Mouse (Mus musculus): ENCODE data around the gene Fbxl5. TPM values are rescaled to one million over a fixed set of nuclear protein-coding genes. Genes with fewer than 3 reads are reported as not detected.
A peak's percentile ranks its signal among the peaks of the same experiment; 100 is the strongest.

The Fbxl5 gene
- polyA plus RNA-seq (2014; fragmentation: Nextera tagmentation; extraction: Ambion mirVana) = 93.8 and 96.6 TPM in 2 replicates

DNA sequence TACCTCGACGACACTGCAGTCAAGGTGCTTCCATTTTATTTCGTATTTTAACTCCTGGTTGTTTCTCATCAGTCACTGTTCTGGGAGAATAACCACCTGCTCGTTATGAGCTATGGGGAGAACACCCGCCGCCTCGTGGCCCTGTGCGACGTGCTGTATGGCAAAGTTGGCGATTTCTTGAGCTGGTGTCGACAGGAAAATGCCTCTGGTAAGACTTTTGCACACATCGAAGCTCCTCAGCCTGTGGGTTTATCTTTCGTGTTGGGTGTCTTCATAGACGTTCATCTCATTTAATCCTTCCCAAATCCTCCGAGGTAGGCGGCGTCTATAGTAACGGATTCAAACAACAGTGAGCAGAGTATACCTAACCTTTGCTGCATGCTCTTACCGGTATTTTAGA lies at the start of gene Fbxl5:
Gene Fbxl5, minus strand, starts transcription at position 101 of the 400 bp plus-strand sequence.
- no peak within 1 kb of the TSS for H3K27ac ChIP-seq (ENCODE audit: low read depth, low read length)
- no peak within 1 kb of the TSS for H3K4me2 ChIP-seq (ENCODE audit: low read depth, low read length)
- no peak within 1 kb of the TSS for H3K9ac ChIP-seq (replicated peaks; ENCODE audit: low read depth, low read length)
- no peaks in the 10 kb centered on the region for H3K9me3 ChIP-seq (ENCODE audit: control insufficient read depth, low read length)
- H3K4me1 ChIP-seq (ENCODE audit: control insufficient read depth, insufficient read depth, low read length) = no peaks in the 10 kb centered on the region
- H3K36me3 ChIP-seq (ENCODE audit: control insufficient read depth, insufficient read depth, low read length) = no peaks in the 10 kb centered on the region
- no peak for ATAC-seq (ENCODE audit: low read depth)
- H3K4me3 ChIP-seq (ENCODE audit: low read depth, low read length) = no peak within 1 kb of the TSS
- WGBS = 83% methylated on average over 19 of the region's 19 CpGs
- H3K27me3 ChIP-seq (ENCODE audit: control insufficient read depth, insufficient read depth, low read length) = no peaks in the 10 kb centered on the region

DNA sequence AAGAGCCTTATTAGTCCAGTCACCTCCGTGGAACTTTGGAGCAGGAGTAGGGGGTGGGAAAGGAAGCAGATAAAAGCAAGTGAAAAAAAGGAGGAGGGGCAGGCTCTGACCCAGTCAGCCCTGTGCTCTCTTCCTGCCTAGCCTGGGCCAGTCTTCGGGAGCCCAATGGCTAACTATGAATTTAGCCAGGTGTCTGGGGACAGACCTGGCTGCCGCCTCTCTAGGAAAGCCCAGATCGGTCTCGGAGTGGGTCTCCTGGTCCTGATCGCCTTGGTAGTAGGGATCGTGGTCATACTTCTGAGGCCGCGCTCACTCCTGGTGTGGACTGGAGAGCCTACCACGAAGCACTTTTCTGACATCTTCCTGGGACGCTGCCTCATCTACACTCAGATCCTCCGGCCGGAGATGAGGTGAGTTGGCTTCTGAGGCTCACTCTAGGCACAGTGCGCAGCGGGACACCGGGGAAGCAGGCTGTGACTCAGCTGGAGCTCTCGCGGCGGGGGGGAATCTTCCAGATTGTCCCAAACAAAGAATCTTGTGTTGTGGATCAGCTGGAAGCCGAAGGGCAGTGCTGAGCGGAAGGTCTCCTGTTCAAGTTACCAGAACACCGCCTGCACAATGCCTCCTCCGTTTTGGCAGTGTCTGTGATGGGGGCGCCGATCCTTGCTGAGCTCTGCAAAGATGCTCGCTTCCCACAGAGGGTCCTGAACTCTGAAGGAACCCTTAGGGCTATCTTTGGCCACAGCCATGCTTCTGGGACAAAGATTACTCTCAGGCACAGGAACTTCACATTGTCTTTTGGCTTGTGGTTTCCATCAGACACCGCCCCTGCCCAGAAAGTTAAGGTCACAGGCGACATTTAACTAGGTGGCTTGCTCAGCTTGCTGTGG lies 47.5 kb upstream of the Fbxl5 start:
- Histone ChIP-seq H3K27me3 (ENCODE audit: control insufficient read depth, insufficient read depth, low read length) (no peaks in the 10 kb centered on the region), H3K4me1 (ENCODE audit: control insufficient read depth, insufficient read depth, low read length) (peaks cover 6% of the 10 kb centered on the region; the same call in 1 of the 2 replicates), H3K4me3 (ENCODE audit: low read depth, low read length) (peak overlapping the region; percentile 26), H3K9me3 (ENCODE audit: control insufficient read depth, low read length) (no peaks in the 10 kb centered on the region), H3K36me3 (ENCODE audit: control insufficient read depth, insufficient read depth, low read length) (no peaks in the 10 kb centered on the region), H3K4me2 (ENCODE audit: low read depth, low read length) (peak overlapping the region; percentile 55), H3K9ac (replicated peaks; ENCODE audit: low read depth, low read length) (no peak overlapping the region), H3K27ac (ENCODE audit: low read depth, low read length) (no peak overlapping the region)
- peak; percentile 72; the same call in 1 of the 2 replicates for ATAC-seq (ENCODE audit: low read depth)
- 7% methylated on average over 28 of the region's 28 CpGs for WGBS

DNA sequence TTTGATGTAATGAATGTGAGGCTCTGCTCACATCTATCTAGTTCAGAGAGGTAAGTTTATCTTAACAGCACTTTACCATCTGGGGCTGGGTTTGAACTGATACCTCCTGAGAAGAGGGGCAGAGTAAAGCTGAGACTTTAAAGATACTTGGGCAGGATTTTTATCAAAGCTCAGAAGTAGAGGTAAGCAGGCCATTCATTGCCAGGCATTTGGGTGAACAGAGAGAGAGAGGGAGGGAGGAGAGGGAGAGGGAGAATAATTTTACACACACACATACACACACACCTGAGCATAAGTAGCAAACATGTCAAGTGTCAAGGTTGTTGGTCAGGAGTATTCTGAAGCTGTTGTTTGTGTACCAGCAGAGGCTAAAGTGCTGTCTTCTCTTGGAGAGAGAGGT lies 46.8 kb upstream of the Fbxl5 start, which contains the start of gene Cd38:
Gene Cd38, plus strand, starts transcription at position 301 of the 400 bp plus-strand sequence.
- Histone ChIP-seq H3K36me3 (ENCODE audit: control insufficient read depth, insufficient read depth, low read length) (no peaks in the 10 kb centered on the region), H3K4me3 (ENCODE audit: low read depth, low read length) (peak within 1 kb of the TSS; percentile 26), H3K4me2 (ENCODE audit: low read depth, low read length) (peak within 1 kb of the TSS; percentile 55), H3K9ac (replicated peaks; ENCODE audit: low read depth, low read length) (no peak within 1 kb of the TSS), H3K27me3 (ENCODE audit: control insufficient read depth, insufficient read depth, low read length) (no peaks in the 10 kb centered on the region), H3K4me1 (ENCODE audit: control insufficient read depth, insufficient read depth, low read length) (peaks cover 6% of the 10 kb centered on the region; the same call in 1 of the 2 replicates), H3K27ac (ENCODE audit: low read depth, low read length) (no peak within 1 kb of the TSS), H3K9me3 (ENCODE audit: control insufficient read depth, low read length) (no peaks in the 10 kb centered on the region)
- no peak for ATAC-seq (ENCODE audit: low read depth)

DNA sequence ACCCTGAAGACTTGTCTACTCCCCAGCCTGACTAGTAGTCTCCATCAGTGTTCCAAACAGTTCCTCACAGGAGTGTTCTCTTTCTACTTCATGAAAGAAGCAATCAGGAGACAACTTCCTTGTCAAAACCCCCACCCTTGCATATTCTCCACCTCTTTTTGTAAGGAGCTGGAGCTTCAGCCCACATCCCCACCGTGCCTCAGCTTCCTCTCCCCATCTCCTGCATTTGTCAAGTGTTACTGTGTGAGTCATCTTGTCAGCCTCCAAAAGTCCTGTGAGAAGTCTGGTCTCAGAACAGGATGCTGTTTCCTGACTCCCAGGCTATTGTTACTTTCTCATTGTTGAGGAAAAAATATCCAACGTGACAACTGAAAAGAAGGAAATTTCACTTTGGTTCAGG lies 43.9 kb upstream of the Fbxl5 start:
- Histone ChIP-seq H3K9me3 (ENCODE audit: control insufficient read depth, low read length) (no peaks in the 10 kb centered on the region), H3K4me1 (ENCODE audit: control insufficient read depth, insufficient read depth, low read length) (peaks cover 6% of the 10 kb centered on the region; the same call in 1 of the 2 replicates), H3K4me2 (ENCODE audit: low read depth, low read length) (no peak overlapping the region), H3K9ac (replicated peaks; ENCODE audit: low read depth, low read length) (no peak overlapping the region), H3K27me3 (ENCODE audit: control insufficient read depth, insufficient read depth, low read length) (no peaks in the 10 kb centered on the region), H3K4me3 (ENCODE audit: low read depth, low read length) (no peak overlapping the region), H3K27ac (ENCODE audit: low read depth, low read length) (no peak overlapping the region), H3K36me3 (ENCODE audit: control insufficient read depth, insufficient read depth, low read length) (no peaks in the 10 kb centered on the region)
- ATAC-seq (ENCODE audit: low read depth) = no peak
- 93% methylated on average over 2 of the region's 2 CpGs for WGBS

DNA sequence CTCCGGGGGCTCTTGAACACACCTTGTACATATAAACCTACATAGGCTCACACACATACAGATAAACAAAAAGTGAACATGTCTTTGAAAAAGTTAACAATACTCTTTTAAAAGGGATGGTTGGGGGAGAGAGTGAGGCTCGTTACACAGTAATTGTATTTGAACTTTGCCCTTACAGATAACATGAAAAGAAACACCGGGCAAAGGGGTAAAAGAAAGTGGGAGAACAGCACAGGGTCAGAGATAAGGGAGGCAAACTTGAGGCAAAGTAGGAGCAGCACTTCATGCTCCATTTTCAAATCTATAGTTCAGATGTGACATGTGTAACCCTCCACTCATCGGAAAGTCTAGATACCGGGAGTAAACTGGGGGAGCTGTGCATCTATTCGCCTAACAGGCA lies 42.2 kb upstream of the Fbxl5 start:
- Histone ChIP-seq H3K36me3 (ENCODE audit: control insufficient read depth, insufficient read depth, low read length) (no peaks in the 10 kb centered on the region), H3K27ac (ENCODE audit: low read depth, low read length) (no peak overlapping the region), H3K4me1 (ENCODE audit: control insufficient read depth, insufficient read depth, low read length) (no peaks in the 10 kb centered on the region), H3K9me3 (ENCODE audit: control insufficient read depth, low read length) (no peaks in the 10 kb centered on the region), H3K27me3 (ENCODE audit: control insufficient read depth, insufficient read depth, low read length) (no peaks in the 10 kb centered on the region), H3K4me2 (ENCODE audit: low read depth, low read length) (no peak overlapping the region), H3K4me3 (ENCODE audit: low read depth, low read length) (no peak overlapping the region), H3K9ac (replicated peaks; ENCODE audit: low read depth, low read length) (no peak overlapping the region)
- 82% methylated on average over 6 of the region's 6 CpGs for WGBS
- ATAC-seq (ENCODE audit: low read depth) = no peak

DNA sequence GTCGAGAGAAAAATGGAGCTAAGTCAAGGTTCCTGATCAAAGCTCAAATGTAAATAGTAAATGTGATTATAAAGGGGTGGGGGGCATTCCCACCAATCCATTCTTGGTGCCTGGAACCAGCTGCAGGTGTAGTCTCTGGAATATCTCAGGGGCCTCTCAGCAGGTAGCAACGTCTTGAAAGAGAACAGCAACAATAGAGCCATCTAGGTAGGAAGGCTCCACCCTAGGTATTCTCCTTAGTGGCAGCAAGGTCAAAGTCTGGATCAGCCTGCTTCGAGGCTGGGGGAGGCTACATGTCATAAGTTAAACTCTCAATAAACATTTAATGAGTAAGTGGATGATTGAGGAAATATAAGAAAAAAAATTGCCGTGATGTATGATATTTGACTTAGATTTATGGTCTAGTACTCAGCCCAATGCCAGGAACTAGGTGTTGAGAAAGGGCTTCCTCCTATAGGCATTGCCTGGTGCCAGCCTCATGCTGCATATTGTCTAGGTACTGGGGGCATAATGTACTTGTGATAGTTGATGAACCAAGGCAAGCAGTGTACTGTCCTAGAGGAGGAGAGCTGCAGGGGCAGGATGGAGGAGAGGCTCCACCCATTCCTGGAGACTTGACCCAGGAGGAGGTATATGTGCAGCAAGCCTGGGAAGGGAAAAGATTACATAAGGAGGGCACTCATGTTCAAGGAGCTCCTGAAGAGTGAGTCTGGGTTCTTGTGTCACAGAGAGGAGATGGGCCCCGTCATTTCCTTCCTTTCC lies 39.4 kb upstream of the Fbxl5 start:
- Histone ChIP-seq H3K36me3 (ENCODE audit: control insufficient read depth, insufficient read depth, low read length) (no peaks in the 10 kb centered on the region), H3K9me3 (ENCODE audit: control insufficient read depth, low read length) (no peaks in the 10 kb centered on the region), H3K4me2 (ENCODE audit: low read depth, low read length) (no peak overlapping the region), H3K4me1 (ENCODE audit: control insufficient read depth, insufficient read depth, low read length) (no peaks in the 10 kb centered on the region), H3K27ac (ENCODE audit: low read depth, low read length) (no peak overlapping the region), H3K9ac (replicated peaks; ENCODE audit: low read depth, low read length) (no peak overlapping the region), H3K27me3 (ENCODE audit: control insufficient read depth, insufficient read depth, low read length) (no peaks in the 10 kb centered on the region), H3K4me3 (ENCODE audit: low read depth, low read length) (no peak overlapping the region)
- 75% methylated on average over 5 of the region's 5 CpGs for WGBS
- no peak for ATAC-seq (ENCODE audit: low read depth)

DNA sequence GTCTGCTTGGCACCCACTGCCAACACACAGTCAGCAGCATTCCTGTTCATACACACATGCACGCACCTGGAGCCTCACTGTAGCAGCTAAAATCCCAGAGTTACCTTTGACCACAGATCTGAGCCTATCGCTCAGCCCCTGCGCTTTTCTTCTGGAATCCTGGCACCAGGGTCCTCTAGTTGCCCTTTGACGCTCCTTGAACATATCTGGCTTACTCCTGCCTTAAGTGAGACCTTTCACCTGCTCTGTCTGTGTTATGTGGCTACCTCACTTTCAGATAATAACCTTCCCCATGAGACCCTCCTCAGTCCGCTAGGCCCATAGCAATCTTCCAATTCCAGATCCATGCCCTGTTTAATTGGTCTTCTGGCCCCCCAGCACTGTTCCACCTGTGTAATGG lies 38.7 kb upstream of the Fbxl5 start:
- H3K4me1 ChIP-seq (ENCODE audit: control insufficient read depth, insufficient read depth, low read length) = no peaks in the 10 kb centered on the region
- no peak overlapping the region for H3K27ac ChIP-seq (ENCODE audit: low read depth, low read length)
- H3K9ac ChIP-seq (replicated peaks; ENCODE audit: low read depth, low read length) = no peak overlapping the region
- no peaks in the 10 kb centered on the region for H3K27me3 ChIP-seq (ENCODE audit: control insufficient read depth, insufficient read depth, low read length)
- no peaks in the 10 kb centered on the region for H3K36me3 ChIP-seq (ENCODE audit: control insufficient read depth, insufficient read depth, low read length)
- no peaks in the 10 kb centered on the region for H3K9me3 ChIP-seq (ENCODE audit: control insufficient read depth, low read length)
- no peak for ATAC-seq (ENCODE audit: low read depth)
- 95% methylated on average over 5 of the region's 5 CpGs for WGBS
- H3K4me3 ChIP-seq (ENCODE audit: low read depth, low read length) = no peak overlapping the region
- no peak overlapping the region for H3K4me2 ChIP-seq (ENCODE audit: low read depth, low read length)

DNA sequence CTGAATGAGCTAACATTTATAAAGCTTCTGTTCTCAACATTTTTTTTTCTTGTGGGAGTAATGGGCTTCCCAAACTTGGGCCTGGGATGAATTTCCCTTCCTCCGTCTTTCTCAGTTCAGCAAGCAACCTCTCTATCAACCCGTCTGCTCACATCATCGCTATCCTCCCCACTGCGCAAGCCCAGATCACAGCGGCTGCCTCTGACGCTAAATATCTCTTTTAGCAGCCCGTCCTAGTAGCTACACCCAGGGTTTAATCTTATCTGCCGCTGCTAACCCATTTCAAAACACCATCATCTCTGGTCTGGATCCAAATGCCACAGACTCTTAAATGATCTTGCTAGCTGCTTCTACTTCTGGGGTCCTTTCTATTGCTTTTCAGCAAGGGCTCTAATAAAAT lies 38.2 kb upstream of the Fbxl5 start:
- 90% methylated on average over 8 of the region's 8 CpGs for WGBS
- ATAC-seq (ENCODE audit: low read depth) = no peak
- Histone ChIP-seq H3K9me3 (ENCODE audit: control insufficient read depth, low read length) (no peaks in the 10 kb centered on the region), H3K27me3 (ENCODE audit: control insufficient read depth, insufficient read depth, low read length) (no peaks in the 10 kb centered on the region), H3K27ac (ENCODE audit: low read depth, low read length) (no peak overlapping the region), H3K4me2 (ENCODE audit: low read depth, low read length) (no peak overlapping the region), H3K4me3 (ENCODE audit: low read depth, low read length) (no peak overlapping the region), H3K9ac (replicated peaks; ENCODE audit: low read depth, low read length) (no peak overlapping the region), H3K4me1 (ENCODE audit: control insufficient read depth, insufficient read depth, low read length) (no peaks in the 10 kb centered on the region), H3K36me3 (ENCODE audit: control insufficient read depth, insufficient read depth, low read length) (no peaks in the 10 kb centered on the region)

DNA sequence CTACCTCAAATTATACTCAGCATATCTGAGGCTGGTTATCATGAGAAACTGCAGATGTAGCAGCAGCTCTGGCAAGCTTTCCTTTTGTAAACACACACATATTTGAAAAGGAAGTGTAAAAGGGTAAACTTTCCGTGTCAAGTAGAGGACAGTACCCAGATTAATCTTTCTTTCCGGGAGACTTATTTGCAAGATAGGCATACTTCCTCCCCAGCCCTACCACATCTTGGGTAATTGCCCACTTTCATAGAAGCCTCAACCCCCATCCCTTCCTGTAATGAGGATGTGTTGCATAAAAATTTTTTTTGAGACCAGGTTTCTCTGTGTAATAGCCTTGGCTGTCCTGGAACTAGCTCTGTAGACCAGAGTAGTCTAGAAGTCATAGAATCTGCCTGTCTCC lies 34.3 kb upstream of the Fbxl5 start:
- Histone ChIP-seq H3K4me3 (ENCODE audit: low read depth, low read length) (no peak overlapping the region), H3K27ac (ENCODE audit: low read depth, low read length) (no peak overlapping the region), H3K4me2 (ENCODE audit: low read depth, low read length) (no peak overlapping the region), H3K36me3 (ENCODE audit: control insufficient read depth, insufficient read depth, low read length) (no peaks in the 10 kb centered on the region), H3K9ac (replicated peaks; ENCODE audit: low read depth, low read length) (no peak overlapping the region), H3K9me3 (ENCODE audit: control insufficient read depth, low read length) (no peaks in the 10 kb centered on the region), H3K27me3 (ENCODE audit: control insufficient read depth, insufficient read depth, low read length) (no peaks in the 10 kb centered on the region), H3K4me1 (ENCODE audit: control insufficient read depth, insufficient read depth, low read length) (no peaks in the 10 kb centered on the region)
- 90% methylated on average over 2 of the region's 2 CpGs for WGBS
- ATAC-seq (ENCODE audit: low read depth) = no peak

Data from neural tube, embryonic 14.5 days (tissue).